Mouse (Mus musculus) embryonic facial prominence, embryonic 15.5 days (tissue): ENCODE data around the gene Cdh4. TPM values are rescaled to one million over a fixed set of nuclear protein-coding genes. Genes with fewer than 3 reads are reported as not detected.

Experiments
- ATAC-seq: fragments of 200-750 bp; cut with Nextera tagmentation; 2 replicates; pipeline ENCODE4 v1.8.0; 2017; ENCODE audit warnings: low read depth, moderate TSS enrichment; ENCODE audit not compliant: insufficient number of reproducible peaks, low FRiP score, low TSS enrichment
- H3K27ac ChIP-seq: fragments of 300-500 bp; sonication (generic); replicated peaks from 2 replicates; pipeline ENCODE4 v1.5.1; 2015; ENCODE audit warnings: mild to moderate bottlenecking, inconsistent platforms
- H3K27me3 ChIP-seq: fragments of 300-500 bp; sonication (generic); 2 replicates; pipeline ENCODE4 v1.6.1; 2015; ENCODE audit warnings: inconsistent platforms
- H3K36me3 ChIP-seq: fragments of 300-500 bp; sonication (generic); 2 replicates; pipeline ENCODE4 v1.6.1; 2015; ENCODE audit warnings: mild to moderate bottlenecking, inconsistent platforms
- H3K4me1 ChIP-seq: fragments of 300-500 bp; sonication (generic); 2 replicates; pipeline ENCODE4 v1.6.1; 2015; ENCODE audit warnings: inconsistent platforms
- H3K4me2 ChIP-seq: fragments of 300-500 bp; sonication (generic); replicated peaks from 2 replicates; pipeline ENCODE4 v1.6.1; 2015; ENCODE audit warnings: mild to moderate bottlenecking, inconsistent platforms
- H3K4me3 ChIP-seq: fragments of 300-500 bp; sonication (generic); replicated peaks from 2 replicates; pipeline ENCODE4 v1.5.1; 2015; ENCODE audit warnings: mild to moderate bottlenecking, inconsistent platforms
- H3K9ac ChIP-seq: fragments of 300-500 bp; sonication (generic); 2 replicates; pipeline ENCODE4 v1.6.1; 2015; ENCODE audit warnings: inconsistent platforms
- H3K9me3 ChIP-seq: fragments of 300-500 bp; sonication (generic); replicated peaks from 2 replicates; pipeline ENCODE4 v1.6.1; 2016; ENCODE audit warnings: inconsistent platforms
- WGBS: fragments of 180-500 bp; shearing (Covaris S2); methylation state at CpG from one replicate; pipeline ENCODE4 v1.1.7; 2015; 5-methylcytosine and 5-hydroxymethylcytosine counted together
- polyA plus RNA-seq: library from polyadenylated mRNA; unstranded; fragments of >200 nt; fragmentation: Nextera tagmentation; extraction: Ambion mirVana; gene quantifications from 2 replicates; pipeline ENCODE4 v1.2.1, GENCODE M21; 2015

Cdh4 gene
- polyA plus RNA-seq, 1 experiment from 2014 or later: 10.8 TPM

- 86% methylated on average over 8 of the region's 8 CpGs for WGBS
- Histone ChIP-seq H3K27ac (no peak overlapping the region), H3K27me3 (no peaks in the 10 kb centered on the region), H3K9ac (no peak overlapping the region), H3K36me3 (no peaks in the 10 kb centered on the region), H3K9me3 (peaks cover 20% of the 10 kb centered on the region), H3K4me2 (no peak overlapping the region), H3K4me1 (no peaks in the 10 kb centered on the region), H3K4me3 (no peak overlapping the region)
- no peak for ATAC-seq
These were observed 25.7 kb downstream of the Cdh4 start for GRCm38 (mm10) chr2:179467839-179468445.

DNA sequence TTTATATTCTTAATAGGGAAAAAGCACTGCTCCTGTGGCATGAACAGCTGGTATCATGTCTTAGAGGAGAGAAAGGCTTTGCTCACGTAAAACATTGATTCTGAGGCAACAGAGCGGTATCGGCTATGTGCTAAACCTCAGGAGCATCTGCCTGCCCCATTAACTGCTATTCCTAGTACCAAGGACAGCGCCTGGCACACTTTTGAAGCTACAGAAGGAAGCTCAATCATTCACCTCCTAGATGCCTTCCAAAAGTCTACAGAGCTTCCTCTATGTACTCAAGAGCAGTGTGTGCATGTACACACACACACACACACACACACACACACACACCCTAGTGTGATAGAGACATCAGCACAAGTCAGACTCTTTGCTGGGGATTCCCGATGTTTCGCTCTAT is 34.4 kb downstream of the Cdh4 start:
- H3K27ac ChIP-seq: no peak overlapping the region
- H3K27me3 ChIP-seq: no peaks in the 10 kb centered on the region
- ATAC-seq: no peak
- H3K4me2 ChIP-seq: no peak overlapping the region
- H3K9ac ChIP-seq: no peak overlapping the region
- no peaks in the 10 kb centered on the region for H3K9me3 ChIP-seq
- no peaks in the 10 kb centered on the region for H3K4me1 ChIP-seq
- no peak overlapping the region for H3K4me3 ChIP-seq
- 77% methylated on average over 6 of the region's 6 CpGs for WGBS
- H3K36me3 ChIP-seq: no peaks in the 10 kb centered on the region

GRCm38 (mm10) chr2:179480800-179481200 is 38.6 kb downstream of the Cdh4 start:
- no peaks in the 10 kb centered on the region for H3K36me3 ChIP-seq
- WGBS: 81% methylated on average over 5 of the region's 5 CpGs

GRCm38 (mm10) chr2:179481363-179481762 is 39.1 kb downstream of the Cdh4 start:
- no peaks in the 10 kb centered on the region for H3K4me1 ChIP-seq
- 87% methylated on average over 10 of the region's 10 CpGs for WGBS
- H3K27ac ChIP-seq: no peak overlapping the region
- no peak overlapping the region for H3K9ac ChIP-seq
- H3K4me2 ChIP-seq: no peak overlapping the region
- ATAC-seq: no peak
- H3K36me3 ChIP-seq: no peaks in the 10 kb centered on the region
- no peaks in the 10 kb centered on the region for H3K9me3 ChIP-seq
- H3K27me3 ChIP-seq: no peaks in the 10 kb centered on the region
- no peak overlapping the region for H3K4me3 ChIP-seq

More at GRCm38 (mm10) chr2:179480800-179481200, 38.6 kb downstream of the Cdh4 start:
- H3K4me1 ChIP-seq: no peaks in the 10 kb centered on the region
- H3K9me3 ChIP-seq: no peaks in the 10 kb centered on the region
- ATAC-seq: no peak
- H3K4me3 ChIP-seq: no peak overlapping the region
- no peak overlapping the region for H3K9ac ChIP-seq
- H3K27me3 ChIP-seq: no peaks in the 10 kb centered on the region
- H3K27ac ChIP-seq: no peak overlapping the region
- H3K4me2 ChIP-seq: no peak overlapping the region

GRCm38 (mm10) chr2:179488526-179489139 is 46.4 kb downstream of the Cdh4 start:
- WGBS: 69% methylated on average over 21 of the region's 21 CpGs
- ATAC-seq: no peak
- H3K4me2 ChIP-seq: no peak overlapping the region

GRCm38 (mm10) chr2:179491891-179492290 is 49.7 kb downstream of the Cdh4 start:
- Histone ChIP-seq H3K9me3 (no peaks in the 10 kb centered on the region), H3K4me1 (no peaks in the 10 kb centered on the region), H3K27ac (no peak overlapping the region), H3K27me3 (no peaks in the 10 kb centered on the region), H3K4me2 (no peak overlapping the region), H3K4me3 (no peak overlapping the region), H3K9ac (no peak overlapping the region), H3K36me3 (no peaks in the 10 kb centered on the region)
- WGBS: 63% methylated on average over 11 of the region's 11 CpGs
- no peak for ATAC-seq

More at GRCm38 (mm10) chr2:179488526-179489139, 46.4 kb downstream of the Cdh4 start:
- no peak overlapping the region for H3K4me3 ChIP-seq
- H3K36me3 ChIP-seq: no peaks in the 10 kb centered on the region
- no peaks in the 10 kb centered on the region for H3K27me3 ChIP-seq
- H3K27ac ChIP-seq: no peak overlapping the region
- no peaks in the 10 kb centered on the region for H3K4me1 ChIP-seq
- no peaks in the 10 kb centered on the region for H3K9me3 ChIP-seq
- H3K9ac ChIP-seq: no peak overlapping the region

- Histone ChIP-seq H3K9ac (no peak overlapping the region), H3K4me2 (no peak overlapping the region), H3K36me3 (no peaks in the 10 kb centered on the region), H3K4me1 (no peaks in the 10 kb centered on the region), H3K4me3 (no peak overlapping the region), H3K9me3 (no peaks in the 10 kb centered on the region), H3K27ac (no peak overlapping the region), H3K27me3 (no peaks in the 10 kb centered on the region)
- 88% methylated on average over 1 of the region's 1 CpGs for WGBS
- ATAC-seq: no peak
These were observed 52.0 kb downstream of the Cdh4 start for GRCm38 (mm10) chr2:179494276-179494675.

DNA sequence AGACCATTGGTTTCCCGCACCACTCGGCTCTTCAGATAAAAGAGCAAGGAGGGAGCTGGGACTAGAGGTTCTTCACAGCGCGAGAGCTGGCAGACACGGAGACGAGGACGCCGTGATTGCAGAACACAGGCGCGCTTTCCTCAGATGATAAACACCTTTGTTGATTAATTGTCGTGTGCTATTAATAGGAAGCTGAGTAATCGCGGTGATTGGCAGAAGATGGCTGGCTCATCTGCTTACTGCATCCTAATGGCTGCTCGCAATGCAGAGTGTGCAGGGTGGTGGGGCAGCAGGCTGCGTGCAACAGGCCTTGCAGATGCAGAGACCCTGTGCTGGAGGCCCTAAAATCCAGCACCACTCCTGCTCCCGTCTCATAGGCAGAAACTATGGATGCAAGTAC is 68.2 kb downstream of the Cdh4 start:
- 92% methylated on average over 16 of the region's 16 CpGs for WGBS
- no peak for ATAC-seq

DNA sequence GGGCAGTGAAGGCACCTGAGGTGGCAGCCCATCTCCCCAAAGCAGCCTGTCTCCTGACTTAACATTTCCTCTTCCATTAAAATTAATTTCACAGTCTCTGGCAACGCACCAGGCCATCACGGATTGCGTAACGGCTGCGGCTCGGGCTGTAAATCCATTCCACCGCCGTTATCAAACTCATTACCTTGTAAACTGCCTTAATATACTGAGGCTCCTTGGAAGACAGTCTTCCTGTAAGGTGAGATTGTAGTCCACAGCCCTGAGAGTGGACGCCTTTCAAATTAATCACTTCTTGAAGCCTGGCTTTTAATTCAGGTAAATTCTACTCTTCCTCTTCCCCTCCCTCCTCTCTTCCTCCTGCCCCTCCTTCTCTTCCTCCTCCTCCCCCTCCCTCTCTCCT is 74.3 kb downstream of the Cdh4 start:
- Histone ChIP-seq H3K9ac (no peak overlapping the region), H3K4me1 (peaks cover 26% of the 10 kb centered on the region), H3K36me3 (no peaks in the 10 kb centered on the region), H3K4me3 (no peak overlapping the region), H3K9me3 (no peaks in the 10 kb centered on the region), H3K4me2 (no peak overlapping the region), H3K27ac (no peak overlapping the region), H3K27me3 (no peaks in the 10 kb centered on the region; the same call in 1 of the 2 replicates)
- ATAC-seq: no peak
- WGBS: 84% methylated on average over 9 of the region's 9 CpGs

More for the DNA sequence above, 68.2 kb downstream of the Cdh4 start:
- H3K4me2 ChIP-seq: no peak overlapping the region
- H3K27me3 ChIP-seq: no peaks in the 10 kb centered on the region
- no peak overlapping the region for H3K9ac ChIP-seq
- no peaks in the 10 kb centered on the region for H3K9me3 ChIP-seq
- H3K36me3 ChIP-seq: no peaks in the 10 kb centered on the region
- no peak overlapping the region for H3K4me3 ChIP-seq
- H3K4me1 ChIP-seq: no peaks in the 10 kb centered on the region
- H3K27ac ChIP-seq: no peak overlapping the region

- H3K9me3 ChIP-seq: no peaks in the 10 kb centered on the region
- no peak overlapping the region for H3K4me3 ChIP-seq
- no peak overlapping the region for H3K9ac ChIP-seq
- no peak overlapping the region for H3K27ac ChIP-seq
- WGBS: 28% methylated on average over 14 of the region's 14 CpGs
- no peak for ATAC-seq
- H3K36me3 ChIP-seq: no peaks in the 10 kb centered on the region
- H3K4me2 ChIP-seq: 0 out of 2 replicates have a peak overlapping the region, but pooled peaks have one; percentile 2
- H3K27me3 ChIP-seq: no peaks in the 10 kb centered on the region; the same call in 1 of the 2 replicates
- peaks cover 39% of the 10 kb centered on the region for H3K4me1 ChIP-seq
These were observed 76.3 kb downstream of the Cdh4 start for GRCm38 (mm10) chr2:179518456-179519032.

- no peak overlapping the region for H3K27ac ChIP-seq
- H3K9ac ChIP-seq: no peak overlapping the region
- no peaks in the 10 kb centered on the region; the same call in 1 of the 2 replicates for H3K27me3 ChIP-seq
- H3K4me3 ChIP-seq: no peak overlapping the region
- no peaks in the 10 kb centered on the region for H3K36me3 ChIP-seq
- 69% methylated on average over 7 of the region's 7 CpGs for WGBS
- ATAC-seq: no peak
- peaks cover 39% of the 10 kb centered on the region for H3K4me1 ChIP-seq
- H3K4me2 ChIP-seq: no peak overlapping the region
- H3K9me3 ChIP-seq: no peaks in the 10 kb centered on the region
These were observed 76.9 kb downstream of the Cdh4 start for GRCm38 (mm10) chr2:179519161-179519560.
